Mouse (Mus musculus) midbrain, postnatal 0 days (tissue): Measurements from ENCODE around the gene Otud7b. TPM values are rescaled to one million over a fixed set of nuclear protein-coding genes. Genes with fewer than 3 reads are reported as not detected.

Source experiments
- ATAC-seq: fragments of 200-750 bp; cut with Nextera tagmentation; 2 replicates; pipeline ENCODE4 v1.8.0; 2017; ENCODE audit warnings: moderate number of reproducible peaks, mild to moderate bottlenecking, moderate TSS enrichment, moderate library complexity; ENCODE audit not compliant: low FRiP score
- DNase-seq: peaks from one replicate; pipeline ENCODE4 v3.0.0-alpha.2; 2015; ENCODE audit warnings: low spot score
- H3K27ac ChIP-seq: fragments of 300-500 bp; sonication (generic); 2 replicates; pipeline ENCODE4 v1.5.1; 2014; ENCODE audit warnings: low read depth, mild to moderate bottlenecking, low read length, mixed read lengths
- H3K27me3 ChIP-seq: fragments of 300-500 bp; sonication (generic); 2 replicates; pipeline ENCODE4 v1.6.1; 2014; ENCODE audit warnings: low read length, control low read depth, mixed read lengths; ENCODE audit not compliant: insufficient read depth
- H3K36me3 ChIP-seq: fragments of 300-500 bp; sonication (generic); 2 replicates; pipeline ENCODE4 v1.6.1; 2014; ENCODE audit warnings: low read length, control low read depth, mixed read lengths; ENCODE audit not compliant: insufficient read depth
- H3K4me1 ChIP-seq: fragments of 300-500 bp; sonication (generic); 2 replicates; pipeline ENCODE4 v1.6.1; 2014; ENCODE audit warnings: mild to moderate bottlenecking, control low read depth, antibody characterized with exemption, low read length, mixed read lengths; ENCODE audit not compliant: insufficient read depth
- H3K4me2 ChIP-seq: fragments of 300-500 bp; sonication (generic); 2 replicates; pipeline ENCODE4 v1.6.1; 2014; ENCODE audit warnings: low read depth, mild to moderate bottlenecking, low read length, mixed read lengths; ENCODE audit not compliant: poor library complexity, severe bottlenecking
- H3K4me3 ChIP-seq: fragments of 300-500 bp; sonication (generic); 2 replicates; pipeline ENCODE4 v1.5.1; 2014; ENCODE audit warnings: low read depth, mild to moderate bottlenecking, low read length, moderate library complexity
- H3K9ac ChIP-seq: fragments of 300-500 bp; sonication (generic); replicated peaks from 2 replicates; pipeline ENCODE4 v1.6.1; 2014; ENCODE audit warnings: mild to moderate bottlenecking, low read length, moderate library complexity, mixed read lengths; ENCODE audit not compliant: poor library complexity, severe bottlenecking
- H3K9me3 ChIP-seq: fragments of 300-500 bp; sonication (generic); 2 replicates; pipeline ENCODE4 v1.6.1; 2016; ENCODE audit warnings: low read length, control low read depth
- CTCF ChIP-seq: IDR thresholded peaks from 2 replicates; pipeline ENCODE4 v1.5.1; 2016; ENCODE audit warnings: antibody characterized with exemption, mild to moderate bottlenecking
- WGBS: fragments of 180-500 bp; shearing (Covaris S2); extraction: QIAGEN DNeasy Blood & Tissue Kit; methylation state at CpG from one replicate; pipeline ENCODE4 v1.1.7; 2014; 5-methylcytosine and 5-hydroxymethylcytosine counted together
- polyA plus RNA-seq: library from polyadenylated mRNA; unstranded; fragments of >200 nt; fragmentation: Nextera tagmentation; extraction: Ambion mirVana; gene quantifications from 2 replicates; pipeline ENCODE4 v1.2.1, GENCODE M21; 2015
- total RNA-seq: library from RNA; depleted of rRNA; stranded (reverse); fragments of >200 nt; gene quantifications from 2 replicates; pipeline ENCODE4 v1.2.3, GENCODE M21; 2014

Gene Otud7b
- total and polyA plus RNA-seq, 2 experiments from 2014 or later, result 7.5 to 14.3 TPM

DNA sequence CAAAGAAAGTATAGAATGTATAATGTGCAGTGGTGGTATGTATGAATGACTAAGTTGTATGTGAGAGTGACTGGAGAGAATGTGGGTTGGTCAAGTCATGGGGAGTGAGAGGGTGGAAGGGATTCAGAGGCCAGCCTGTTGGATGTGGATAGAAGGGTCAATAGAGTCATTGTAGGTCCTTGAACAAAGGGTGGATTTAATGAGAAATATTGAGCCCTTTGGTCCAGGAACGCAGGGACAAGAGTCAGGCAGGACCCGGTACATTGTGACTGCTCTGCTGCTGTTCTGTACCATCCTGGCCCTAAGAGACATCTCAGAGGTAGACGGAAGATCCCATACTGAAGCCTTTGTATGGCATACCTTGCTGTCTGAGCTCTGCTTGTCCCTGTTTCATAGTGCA is 4.0 kb downstream of the Otud7b start:
- Histone ChIP-seq H3K36me3 (no peaks in the 10 kb centered on the region), H3K9me3 (no peaks in the 10 kb centered on the region), H3K27ac (no peak overlapping the region), H3K4me1 (0 out of 2 replicates have a peak, but pooled peaks cover 5% of the 10 kb centered on the region), H3K4me2 (no peak overlapping the region), H3K4me3 (no peak overlapping the region), H3K9ac (no peak overlapping the region), H3K27me3 (no peaks in the 10 kb centered on the region)
- ATAC-seq, result no peak
- no peak for TF ChIP-seq CTCF
- 84% methylated on average over 3 of the region's 3 CpGs for WGBS
- DNase-seq, result no peak

DNA sequence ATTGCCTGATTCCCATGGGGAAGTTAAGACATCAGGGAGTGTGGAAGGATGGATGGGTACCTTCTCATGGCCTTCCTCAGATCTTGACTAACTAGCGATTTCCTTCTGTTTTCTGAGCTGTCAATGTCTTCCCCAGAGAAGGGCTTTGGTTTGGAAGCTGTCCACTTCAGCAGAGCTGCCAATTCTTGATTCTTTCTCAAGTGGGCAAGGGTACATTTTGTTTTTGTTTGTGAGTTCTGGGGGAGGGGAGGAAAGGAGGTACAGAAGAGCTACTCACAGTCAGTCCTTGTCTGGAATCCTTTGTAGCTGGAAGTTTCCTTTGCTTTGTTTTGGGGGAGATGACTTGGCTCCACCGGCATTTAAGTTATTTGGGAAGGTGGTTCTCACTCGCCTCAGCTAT is 8.9 kb downstream of the Otud7b start:
- DNase-seq (peak; percentile 21), ATAC-seq (no peak)
- Histone ChIP-seq H3K36me3 (no peaks in the 10 kb centered on the region), H3K4me3 (no peak overlapping the region), H3K9me3 (no peaks in the 10 kb centered on the region), H3K9ac (no peak overlapping the region), H3K27me3 (no peaks in the 10 kb centered on the region), H3K4me2 (no peak overlapping the region), H3K27ac (no peak overlapping the region), H3K4me1 (no peaks in the 10 kb centered on the region)
- no peak for TF ChIP-seq CTCF
- WGBS, result 65% methylated on average over 3 of the region's 3 CpGs

DNA sequence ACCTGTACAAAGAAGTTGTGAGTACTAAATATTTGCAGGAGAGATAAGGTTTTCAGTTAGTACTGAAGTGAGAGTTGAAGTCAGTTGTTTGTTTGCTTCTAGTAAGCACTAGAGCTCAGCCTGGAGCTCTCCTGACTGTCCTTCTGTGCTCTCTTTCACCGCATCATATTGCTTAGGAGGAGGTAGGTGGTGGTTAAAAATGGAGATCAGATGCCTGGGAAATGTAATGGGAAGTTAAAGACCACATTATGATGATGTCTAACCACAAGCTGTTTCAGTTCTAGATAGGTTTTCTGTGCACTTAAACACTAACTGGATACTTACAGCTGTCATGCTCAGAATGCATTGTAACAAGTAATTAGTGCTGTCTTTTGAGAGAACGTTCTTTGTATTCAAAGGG is 13.8 kb downstream of the Otud7b start:
- ATAC-seq (no peak), DNase-seq (no peak)
- TF ChIP-seq CTCF, result no peak
- Histone ChIP-seq H3K4me1 (no peaks in the 10 kb centered on the region), H3K27ac (no peak overlapping the region), H3K9me3 (no peaks in the 10 kb centered on the region), H3K4me3 (no peak overlapping the region), H3K4me2 (no peak overlapping the region), H3K36me3 (no peaks in the 10 kb centered on the region), H3K27me3 (no peaks in the 10 kb centered on the region), H3K9ac (no peak overlapping the region)
- WGBS, result 86% methylated on average over 2 of the region's 2 CpGs

DNA sequence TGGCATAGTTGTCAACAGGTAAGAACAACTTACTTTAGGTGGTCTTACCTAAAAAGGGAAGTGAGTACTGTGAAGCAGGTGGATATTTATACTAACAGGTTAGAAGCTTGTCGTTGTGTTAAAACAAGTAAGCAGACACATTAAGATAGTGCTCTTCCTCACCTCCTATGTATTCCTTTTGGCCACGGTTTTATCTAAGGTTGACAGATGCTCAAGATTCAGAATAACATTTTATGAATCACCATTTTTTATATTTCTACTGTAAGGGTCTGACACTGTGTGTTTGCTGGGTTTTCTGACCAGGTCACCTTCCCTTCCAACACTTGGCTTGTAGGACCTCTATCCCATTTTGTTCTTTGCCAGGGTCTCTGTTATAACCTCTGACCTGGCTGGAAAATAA is 14.4 kb downstream of the Otud7b start:
- Histone ChIP-seq H3K4me2 (no peak overlapping the region), H3K9ac (no peak overlapping the region), H3K4me1 (no peaks in the 10 kb centered on the region), H3K27ac (no peak overlapping the region), H3K36me3 (no peaks in the 10 kb centered on the region), H3K4me3 (no peak overlapping the region), H3K27me3 (no peaks in the 10 kb centered on the region), H3K9me3 (no peaks in the 10 kb centered on the region)
- WGBS, result 95% methylated on average over 2 of the region's 2 CpGs
- TF ChIP-seq CTCF, result no peak
- ATAC-seq (no peak), DNase-seq (no peak)

DNA sequence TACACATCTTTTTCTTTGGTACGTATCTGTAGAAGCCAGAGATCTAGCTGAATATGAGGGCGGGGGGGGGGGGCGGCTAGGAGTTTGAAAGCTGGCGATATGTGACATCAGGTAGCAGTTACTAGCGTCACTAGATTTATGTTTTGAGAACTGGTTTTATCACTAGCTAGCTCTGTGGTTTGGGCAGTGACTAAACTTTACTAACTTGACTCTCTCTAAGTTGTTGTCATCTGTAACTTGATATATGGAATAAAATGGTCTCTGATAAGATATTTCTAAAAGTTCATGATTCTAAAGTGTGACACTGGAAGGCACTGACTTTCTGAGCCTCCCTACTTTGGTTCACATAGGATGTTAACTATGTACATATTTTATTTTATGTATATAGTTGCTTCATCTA is 19.9 kb downstream of the Otud7b start:
- 91% methylated on average over 5 of the region's 5 CpGs for WGBS

DNA sequence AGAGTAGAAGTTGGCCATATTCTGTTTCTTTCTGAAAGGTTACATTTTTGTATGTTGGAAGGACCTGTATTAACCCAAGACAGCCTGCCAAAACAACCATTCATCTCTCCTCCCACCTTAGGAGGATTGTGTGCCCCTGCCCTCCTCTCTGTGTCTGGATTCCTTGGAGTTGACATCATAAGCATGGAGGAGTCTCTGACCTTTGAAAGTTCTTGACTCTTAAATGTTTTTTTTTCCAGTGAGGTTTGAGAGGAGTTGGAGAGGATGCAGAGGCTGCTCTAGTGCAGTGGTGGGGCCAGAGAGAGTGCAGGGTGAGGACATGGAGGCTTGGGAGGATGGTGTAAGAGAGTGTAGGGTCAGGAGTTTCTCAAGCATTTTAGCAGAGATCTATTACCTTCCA is 23.8 kb downstream of the Otud7b start:
- H3K27ac ChIP-seq, result no peak overlapping the region
- H3K4me1 ChIP-seq, result no peaks in the 10 kb centered on the region
- H3K9ac ChIP-seq, result no peak overlapping the region
- no peaks in the 10 kb centered on the region for H3K36me3 ChIP-seq
- no peaks in the 10 kb centered on the region for H3K27me3 ChIP-seq
- no peak for DNase-seq
- no peak for ATAC-seq
- H3K4me2 ChIP-seq, result no peak overlapping the region
- no peaks in the 10 kb centered on the region for H3K9me3 ChIP-seq
- no peak for TF ChIP-seq CTCF
- H3K4me3 ChIP-seq, result no peak overlapping the region

More for the DNA sequence above, 19.9 kb downstream of the Otud7b start:
- DNase-seq (no peak), ATAC-seq (no peak)
- no peak for TF ChIP-seq CTCF
- Histone ChIP-seq H3K9me3 (no peaks in the 10 kb centered on the region), H3K27me3 (no peaks in the 10 kb centered on the region), H3K9ac (no peak overlapping the region), H3K36me3 (no peaks in the 10 kb centered on the region), H3K4me2 (no peak overlapping the region), H3K4me3 (no peak overlapping the region), H3K4me1 (no peaks in the 10 kb centered on the region), H3K27ac (no peak overlapping the region)
